ENCODE assay signal across 1 mouse cellular context in the genomic region with DNA sequence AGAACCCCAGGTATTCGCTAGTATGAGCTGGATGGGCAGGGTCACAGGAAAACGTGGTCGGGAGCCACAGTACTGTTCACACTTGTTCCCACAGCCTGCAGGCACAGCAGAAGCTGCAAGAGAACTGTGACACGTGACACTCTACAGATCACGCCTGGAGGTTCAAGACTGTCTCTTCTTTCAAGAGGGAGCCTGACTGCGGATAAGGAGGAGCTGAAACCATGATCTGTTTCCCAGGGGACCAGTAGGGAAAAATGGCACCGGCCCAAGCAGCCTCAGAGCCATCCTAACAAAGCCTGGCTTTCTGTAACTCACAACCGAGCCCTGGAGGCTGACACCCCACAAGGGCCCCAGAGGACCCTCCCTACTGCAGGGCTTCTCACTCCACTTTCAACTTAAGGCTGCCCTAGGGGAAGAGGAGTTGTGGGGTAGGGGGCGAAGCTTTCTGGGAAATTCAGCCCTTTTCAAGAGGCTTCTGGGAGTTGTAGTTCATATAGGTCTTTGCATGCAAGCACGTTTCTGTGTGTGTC.
TF ChIP-seq lines count a peak whose summit lies in the region.

No protein-coding gene starts in this region.

TF ChIP-seq in CH12.LX, 34 proteins besides CTCF, POLR2A, EP300 and RAD21 (continued from another document):
- TF ChIP-seq KAT2A (IDR thresholded peaks at IDR 0.05; ENCODE audit: insufficient replicate concordance, low read length) = peak; percentile 86; the same call in 1 of the 2 replicates
- TF ChIP-seq MXI1 (IDR thresholded peaks at IDR 0.05; ENCODE audit: low read depth, low read length) = peak; percentile 86
- peak; percentile 85 for TF ChIP-seq USF1 (IDR thresholded peaks at IDR 0.05; ENCODE audit: low read depth, low read length)
- peak; percentile 93 for TF ChIP-seq HCFC1 (IDR thresholded peaks at IDR 0.05; ENCODE audit: low read depth, low read length)
- peak; percentile 6; the same call in 1 of the 2 replicates for TF ChIP-seq NRF1 (IDR thresholded peaks at IDR 0.05; ENCODE audit: low read depth, low read length)
- TF ChIP-seq CHD1 (IDR thresholded peaks at IDR 0.05; ENCODE audit: low read depth, low read length) = no peak
- TF ChIP-seq CHD2 (IDR thresholded peaks at IDR 0.05; ENCODE audit: low read length) = no peak
- peak; percentile 88 for TF ChIP-seq USF2 (conservative IDR thresholded peaks at IDR 0.05; ENCODE audit: low read depth, low read length)
- no peak for TF ChIP-seq NELFE (IDR thresholded peaks at IDR 0.05; ENCODE audit: low read depth, low read length)
- TF ChIP-seq SMC3 (IDR thresholded peaks at IDR 0.05; ENCODE audit: low read depth, low read length) = peak; percentile 26; the same call in 1 of the 2 replicates
- TF ChIP-seq MAZ (IDR thresholded peaks at IDR 0.05; ENCODE audit: low read depth, low read length) = peak; percentile 68; the same call in 1 of the 2 replicates
- 0 out of 2 replicates have a peak, but pooled peaks have one; percentile 39 for TF ChIP-seq TBP (conservative IDR thresholded peaks at IDR 0.05; ENCODE audit: low read depth, low read length)
- TF ChIP-seq ZC3H11A (IDR thresholded peaks at IDR 0.05; ENCODE audit: low read depth, low read length) = no peak
- TF ChIP-seq MAX (IDR thresholded peaks at IDR 0.05; ENCODE audit: low read length) = peak; percentile 97
- no peak for TF ChIP-seq ZNF384 (IDR thresholded peaks at IDR 0.05; ENCODE audit: low read depth, low read length)
- TF ChIP-seq E2F4 (IDR thresholded peaks at IDR 0.05; ENCODE audit: insufficient replicate concordance, low read depth, low read length) = no peak
- TF ChIP-seq MYC (IDR thresholded peaks at IDR 0.05; ENCODE audit: low read depth, low read length) = peak; percentile 93
TF ChIP-seq in CH12.LX: peak in this region for 15.
